Mouse (Mus musculus): Measurements from ENCODE around the gene Rin3. TPM values are rescaled to one million over a fixed set of nuclear protein-coding genes. Genes with fewer than 3 reads are reported as not detected.

Rin3 gene
- total and polyA plus RNA-seq, 3 experiments: 17.5 to 38.9 TPM; not detected in 1

GRCm38 (mm10) chr12:102243915-102244314, 38.9 kb upstream of the Rin3 start:
- no peak overlapping the region for H3K9ac ChIP-seq (ENCODE audit: control insufficient read depth, low read depth, low read length, poor library complexity, severe bottlenecking)
- TF ChIP-seq MAX (IDR thresholded peaks at IDR 0.05; ENCODE audit: low read length): no peak
- H3K36me3 ChIP-seq (ENCODE audit: control insufficient read depth in 1 of 2, insufficient read depth in 2 of 2, low read length in 2 of 2): no peaks in the 10 kb centered on the region
- no peak for DNase-seq (ENCODE audit: low read depth, low spot score)
- no peaks in the 10 kb centered on the region for H3K9me3 ChIP-seq (replicated peaks; ENCODE audit: insufficient read depth, low read length)
- H3K4me3 ChIP-seq (ENCODE audit: control insufficient read depth in 1 of 2, insufficient read depth in 1 of 2, low read depth in 2 of 2, low read length in 2 of 2): no peak overlapping the region
- H3K27me3 ChIP-seq (ENCODE audit: control insufficient read depth in 1 of 2, insufficient read depth in 2 of 2, low read length in 2 of 2): no peaks in the 10 kb centered on the region
- H3K27ac ChIP-seq (ENCODE audit: control insufficient read depth, low read depth, low read length): no peak overlapping the region
- no peaks in the 10 kb centered on the region for H3K79me2 ChIP-seq (ENCODE audit: control insufficient read depth, insufficient read depth, low read length, poor library complexity)
- no peaks in the 10 kb centered on the region for H3K4me1 ChIP-seq (ENCODE audit: control insufficient read depth in 1 of 2, insufficient read depth in 2 of 2, low read length in 2 of 2)

- no peak overlapping the region for H3K9ac ChIP-seq (ENCODE audit: control insufficient read depth, low read depth, low read length, poor library complexity, severe bottlenecking)
- H3K79me2 ChIP-seq (ENCODE audit: control insufficient read depth, insufficient read depth, low read length, poor library complexity): no peaks in the 10 kb centered on the region
- no peak overlapping the region for H3K4me3 ChIP-seq (ENCODE audit: control insufficient read depth in 1 of 2, insufficient read depth in 1 of 2, low read depth in 2 of 2, low read length in 2 of 2)
- no peak overlapping the region for H3K27ac ChIP-seq (ENCODE audit: control insufficient read depth, low read depth, low read length)
- no peaks in the 10 kb centered on the region for H3K9me3 ChIP-seq (replicated peaks; ENCODE audit: insufficient read depth, low read length)
- TF ChIP-seq RAD21 (IDR thresholded peaks at IDR 0.05; ENCODE audit: low read depth, low read length): no peak
- no peak for TF ChIP-seq USF1 (IDR thresholded peaks at IDR 0.05; ENCODE audit: low read depth, low read length)
- no peak for TF ChIP-seq ZKSCAN1 (IDR thresholded peaks at IDR 0.05; ENCODE audit: low read depth, low read length)
- no peak for TF ChIP-seq MAX (IDR thresholded peaks at IDR 0.05; ENCODE audit: low read length)
- no peak for TF ChIP-seq EP300 (IDR thresholded peaks at IDR 0.05; ENCODE audit: low read depth in 1 of 2, low read length in 2 of 2)
- DNase-seq (ENCODE audit: low read depth, low spot score): no peak
- no peaks in the 10 kb centered on the region for H3K36me3 ChIP-seq (ENCODE audit: control insufficient read depth in 1 of 2, insufficient read depth in 2 of 2, low read length in 2 of 2)
- no peaks in the 10 kb centered on the region for H3K27me3 ChIP-seq (ENCODE audit: control insufficient read depth in 1 of 2, insufficient read depth in 2 of 2, low read length in 2 of 2)
- no peaks in the 10 kb centered on the region for H3K4me1 ChIP-seq (ENCODE audit: control insufficient read depth in 1 of 2, insufficient read depth in 2 of 2, low read length in 2 of 2)
These were observed 36.6 kb upstream of the Rin3 start for GRCm38 (mm10) chr12:102246226-102246625.

- H3K27ac ChIP-seq (ENCODE audit: control insufficient read depth, low read depth, low read length): no peak overlapping the region
- no peaks in the 10 kb centered on the region for H3K9me3 ChIP-seq (replicated peaks; ENCODE audit: insufficient read depth, low read length)
- no peaks in the 10 kb centered on the region for H3K79me2 ChIP-seq (ENCODE audit: control insufficient read depth, insufficient read depth, low read length, poor library complexity)
- no peak overlapping the region for H3K4me3 ChIP-seq (ENCODE audit: control insufficient read depth in 1 of 2, insufficient read depth in 1 of 2, low read depth in 2 of 2, low read length in 2 of 2)
- no peak for DNase-seq (ENCODE audit: low read depth, low spot score)
- H3K36me3 ChIP-seq (ENCODE audit: control insufficient read depth in 1 of 2, insufficient read depth in 2 of 2, low read length in 2 of 2): no peaks in the 10 kb centered on the region
- no peak overlapping the region for H3K9ac ChIP-seq (ENCODE audit: control insufficient read depth, low read depth, low read length, poor library complexity, severe bottlenecking)
- no peaks in the 10 kb centered on the region for H3K4me1 ChIP-seq (ENCODE audit: control insufficient read depth in 1 of 2, insufficient read depth in 2 of 2, low read length in 2 of 2)
- H3K27me3 ChIP-seq (ENCODE audit: control insufficient read depth in 1 of 2, insufficient read depth in 2 of 2, low read length in 2 of 2): no peaks in the 10 kb centered on the region
- TF ChIP-seq SMC3 (IDR thresholded peaks at IDR 0.05; ENCODE audit: low read depth, low read length): no peak
These were observed 34.7 kb upstream of the Rin3 start for GRCm38 (mm10) chr12:102248104-102248503.

GRCm38 (mm10) chr12:102250316-102250715, 32.5 kb upstream of the Rin3 start:
- no peaks in the 10 kb centered on the region for H3K79me2 ChIP-seq (ENCODE audit: control insufficient read depth, insufficient read depth, low read length, poor library complexity)
- no peak for DNase-seq (ENCODE audit: low read depth, low spot score)
- H3K27me3 ChIP-seq (ENCODE audit: control insufficient read depth in 1 of 2, insufficient read depth in 2 of 2, low read length in 2 of 2): no peaks in the 10 kb centered on the region
- no peak overlapping the region for H3K27ac ChIP-seq (ENCODE audit: control insufficient read depth, low read depth, low read length)
- no peaks in the 10 kb centered on the region for H3K36me3 ChIP-seq (ENCODE audit: control insufficient read depth in 1 of 2, insufficient read depth in 2 of 2, low read length in 2 of 2)
- no peak overlapping the region for H3K4me3 ChIP-seq (ENCODE audit: control insufficient read depth in 1 of 2, insufficient read depth in 1 of 2, low read depth in 2 of 2, low read length in 2 of 2)
- no peak overlapping the region for H3K9ac ChIP-seq (ENCODE audit: control insufficient read depth, low read depth, low read length, poor library complexity, severe bottlenecking)
- TF ChIP-seq SIN3A (IDR thresholded peaks at IDR 0.05; ENCODE audit: low read length) (no peak), POLR2A (IDR thresholded peaks at IDR 0.05; ENCODE audit: control insufficient read depth in 1 of 2, insufficient read depth in 1 of 2, low read depth in 1 of 2, low read length in 2 of 2, poor library complexity in 1 of 2) (no peak), MXI1 (IDR thresholded peaks at IDR 0.05; ENCODE audit: low read depth, low read length) (no peak), GATA1 (IDR thresholded peaks at IDR 0.05; ENCODE audit: low read depth, low read length) (no peak)
- no peaks in the 10 kb centered on the region for H3K4me1 ChIP-seq (ENCODE audit: control insufficient read depth in 1 of 2, insufficient read depth in 2 of 2, low read length in 2 of 2)
- H3K9me3 ChIP-seq (replicated peaks; ENCODE audit: insufficient read depth, low read length): no peaks in the 10 kb centered on the region

Measured in MEL (cell line).